12 mouse cellular contexts compared by ENCODE assay signal in genomic region chr9:63965579-63965981, GRCm38 (mm10). TPM values are rescaled to one million over a fixed set of nuclear protein-coding genes. Genes with fewer than 3 reads are reported as not detected.
DNase-seq lines count a peak whose midpoint lies in the region; ATAC-seq and TF ChIP-seq lines count a peak whose summit lies in the region.
"Had no signal": no experiment of that assay in that cellular context is flagged by ENCODE, and none has a peak within 500 bp of the region (broad histone marks: within the 10 kb centered on the region; RNA-seq: fewer than 3 reads in every experiment).

No protein-coding gene starts in this region.

- no peaks in the 10 kb centered on the region for H3K36me3 ChIP-seq in heart, embryonic 15.5 days
- H3K36me3 ChIP-seq in heart, adult 2 months (ENCODE audit: control insufficient read depth, insufficient read depth, low read length), result no peaks in the 10 kb centered on the region
- H3K36me3 ChIP-seq in hindbrain, embryonic 15.5 days, result no peaks in the 10 kb centered on the region
- peaks cover 6% of the 10 kb centered on the region; the same call in 1 of the 2 replicates for H3K36me3 ChIP-seq in limb, embryonic 13.5 days

- intact Hi-C loops in heart, adult 2 months (cut with DNase I), result no loop called here
- intact Hi-C loops in gastrocnemius, adult 2 months (cut with DNase I), result no loop called here
- intact Hi-C loops in gastrocnemius, postnatal 36 days (cut with DNase I), result no loop called here

- no peak overlapping the region for H3K4me3 ChIP-seq in heart, embryonic 15.5 days
- H3K4me3 ChIP-seq in heart, adult 2 months, result no peak overlapping the region
- H3K4me3 ChIP-seq in hindbrain, embryonic 15.5 days, result no peak overlapping the region
- H3K4me3 ChIP-seq in limb, embryonic 13.5 days, result no peak overlapping the region
- no peak overlapping the region for H3K4me3 ChIP-seq in gastrocnemius, adult 2 months

- H3K27me3 ChIP-seq in heart, embryonic 15.5 days, result no peaks in the 10 kb centered on the region
- no peaks in the 10 kb centered on the region for H3K27me3 ChIP-seq in heart, adult 2 months (ENCODE audit: control insufficient read depth, insufficient read depth, low read length)
- H3K27me3 ChIP-seq in hindbrain, embryonic 15.5 days, result no peaks in the 10 kb centered on the region
- H3K27me3 ChIP-seq in limb, embryonic 13.5 days, result no peaks in the 10 kb centered on the region

- no peak for ATAC-seq in heart, embryonic 15.5 days (replicated peaks; ENCODE audit: insufficient number of reproducible peaks, insufficient read depth, low FRiP score, low read depth)
- no peak for ATAC-seq in hindbrain, embryonic 15.5 days (ENCODE audit: low FRiP score, low read depth)
- ATAC-seq in limb, embryonic 13.5 days (ENCODE audit: low FRiP score, low read depth), result peak; percentile 30; the same call in 1 of the 2 replicates

- TF ChIP-seq EP300 in heart, adult 2 months (IDR thresholded peaks at IDR 0.05; ENCODE audit: insufficient read depth, low read depth, low read length), result no peak

- no peak for TF ChIP-seq POLR2A in heart, adult 2 months (IDR thresholded peaks at IDR 0.05; ENCODE audit: insufficient read depth, low read depth, low read length)

- H3K27ac ChIP-seq in heart, embryonic 15.5 days, result peak overlapping the region; percentile 86
- H3K27ac ChIP-seq in heart, adult 2 months, result no peak overlapping the region
- peak overlapping the region; percentile 55; the same call in 1 of the 2 replicates for H3K27ac ChIP-seq in hindbrain, embryonic 15.5 days (replicated peaks)
- H3K27ac ChIP-seq in limb, embryonic 13.5 days, result peak overlapping the region; percentile 55; the same call in 1 of the 2 replicates
- H3K27ac ChIP-seq in gastrocnemius, adult 2 months, result no peak overlapping the region
- H3K27ac ChIP-seq: macrophage had no signal

- H3K9me3 ChIP-seq in heart, embryonic 15.5 days (replicated peaks), result no peaks in the 10 kb centered on the region
- no peaks in the 10 kb centered on the region for H3K9me3 ChIP-seq in hindbrain, embryonic 15.5 days
- no peaks in the 10 kb centered on the region for H3K9me3 ChIP-seq in limb, embryonic 13.5 days

- H3K79me2 ChIP-seq in heart, adult 2 months (replicated peaks; ENCODE audit: control insufficient read depth, insufficient read depth, low read length), result no peaks in the 10 kb centered on the region

- WGBS in heart, embryonic 15.5 days, result 14% methylated on average over 4 of the region's 4 CpGs
- WGBS in heart, adult 2 months, result 39% methylated on average over 4 of the region's 4 CpGs
- WGBS in hindbrain, embryonic 15.5 days, result 9% methylated on average over 4 of the region's 4 CpGs
- 5% methylated on average over 4 of the region's 4 CpGs for WGBS in limb, embryonic 13.5 days

- H3K9ac ChIP-seq in heart, embryonic 15.5 days, result peak overlapping the region; percentile 3; the same call in 1 of the 2 replicates
- H3K9ac ChIP-seq in heart, adult 2 months (ENCODE audit: low read depth, low read length), result no peak overlapping the region
- H3K9ac ChIP-seq in hindbrain, embryonic 15.5 days, result no peak overlapping the region
- H3K9ac ChIP-seq in limb, embryonic 13.5 days, result peak overlapping the region; percentile 35; the same call in 1 of the 2 replicates

- peak overlapping the region; percentile 11; the same call in 1 of the 2 replicates for H3K4me2 ChIP-seq in heart, embryonic 15.5 days
- H3K4me2 ChIP-seq in hindbrain, embryonic 15.5 days, result no peak overlapping the region
- H3K4me2 ChIP-seq in limb, embryonic 13.5 days (replicated peaks), result peak overlapping the region; percentile 32

- DNase-seq in heart, adult 2 months, result no peak
- peak; percentile 62 for DNase-seq in embryo, embryonic 10 days (ENCODE audit: low spot score)
- no peak for DNase-seq in right cerebral cortex, postnatal 10 days (ENCODE audit: low spot score in 2 of 2)
- DNase-seq in gastrocnemius, adult 2 months, result no peak
- DNase-seq in gastrocnemius, postnatal 36 days, result no peak
- DNase-seq: adrenal gland, adult 8-10 months; right cerebral cortex, postnatal 25 days; thymus, postnatal 4 days had no signal

- TF ChIP-seq CTCF in heart, adult 2 months (IDR thresholded peaks at IDR 0.05), result no peak
- TF ChIP-seq CTCF in gastrocnemius, adult 2 months (IDR thresholded peaks at IDR 0.05), result no peak

- peaks cover 96% of the 10 kb centered on the region for H3K4me1 ChIP-seq in heart, embryonic 15.5 days (replicated peaks)
- peaks cover 33% of the 10 kb centered on the region for H3K4me1 ChIP-seq in heart, adult 2 months (ENCODE audit: control insufficient read depth, insufficient read depth, low read length)
- H3K4me1 ChIP-seq in hindbrain, embryonic 15.5 days (replicated peaks), result peaks cover 38% of the 10 kb centered on the region
- H3K4me1 ChIP-seq in limb, embryonic 13.5 days, result peaks cover 98% of the 10 kb centered on the region

RNA-seq across cellular contexts. Expression of gene Smad6, which starts 56.3 kb away (rescaled TPM):
- polyA plus RNA-seq in heart, embryonic 15.5 days (2015; fragmentation: Nextera tagmentation; extraction: Ambion mirVana), result 16.4 and 19.8 TPM in 2 replicates
- total RNA-seq in heart, adult 2 months (2021), result 10 to 100 TPM; 11.0 to 15.1 TPM
- 9.6 and 14.7 TPM in 2 replicates for polyA plus RNA-seq in heart, adult 2 months (2012; rRNA removed)
- polyA plus RNA-seq in hindbrain, embryonic 15.5 days (2015; fragmentation: Nextera tagmentation; extraction: Ambion mirVana), result 2.5 and 2.6 TPM in 2 replicates
- 10.8 and 11.0 TPM in 2 replicates for polyA plus RNA-seq in limb, embryonic 13.5 days (2015; fragmentation: Nextera tagmentation; extraction: Ambion mirVana)
- total RNA-seq in gastrocnemius, adult 2 months (2021), result 1 to 10 TPM; 2.2 to 5.7 TPM
- total RNA-seq in gastrocnemius, postnatal 36 days (2021), result 1 to 10 TPM; 3.3 to 4.0 TPM

Comparison
In these comparisons a context has a peak if more than half of its experiments do, and no peak if none do; other contexts are left out.
1. H3K27ac ChIP-seq: peak in heart, embryonic 15.5 days (single experiment), hindbrain, embryonic 15.5 days (single experiment) and limb, embryonic 13.5 days (single experiment); none in heart, adult 2 months (single experiment) and gastrocnemius, adult 2 months (single experiment).
2. H3K9ac ChIP-seq: peak in heart, embryonic 15.5 days (single experiment) and limb, embryonic 13.5 days (single experiment); none in heart, adult 2 months (single experiment) and hindbrain, embryonic 15.5 days (single experiment).